Mouse (Mus musculus): ENCODE data around the gene Bola2.

DNA sequence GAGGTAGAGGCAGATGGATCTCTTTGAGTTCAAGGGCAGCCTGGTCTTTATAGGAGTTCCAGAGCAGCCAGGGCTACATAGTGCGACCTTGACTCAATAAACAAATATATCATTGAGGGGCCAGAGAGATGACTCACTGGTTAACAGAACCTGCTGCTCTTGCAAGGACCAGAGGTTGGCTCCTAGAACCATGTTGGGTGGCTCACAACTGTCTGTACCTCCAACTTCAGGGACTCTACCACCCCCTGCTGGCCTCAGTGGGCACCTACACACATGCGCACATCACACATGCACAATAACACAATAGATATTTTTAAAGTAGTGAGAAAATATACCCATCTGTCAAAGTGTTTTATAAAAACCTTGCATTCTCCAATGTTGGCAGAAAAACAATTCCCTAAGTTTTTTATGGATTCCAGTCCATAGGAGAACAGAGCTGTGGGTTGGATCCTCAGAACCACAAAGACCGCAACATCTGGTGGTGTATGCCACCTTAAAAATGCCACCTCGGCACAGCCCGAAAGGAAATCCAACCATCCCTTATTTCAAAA lies 23.7 kb downstream of the Bola2 start:
- TF ChIP-seq CTCF (IDR thresholded peaks at IDR 0.05; ENCODE audit: control insufficient read depth, insufficient read depth, insufficient read length), result no peak
- TF ChIP-seq USF1 (IDR thresholded peaks at IDR 0.05; ENCODE audit: low read depth), result no peak
- TF ChIP-seq MAX (IDR thresholded peaks at IDR 0.05), result no peak
- TF ChIP-seq MYOD1 (IDR thresholded peaks at IDR 0.05; ENCODE audit: control insufficient read depth, insufficient read length, low read depth), result no peak
- TF ChIP-seq MYOG (IDR thresholded peaks at IDR 0.05; ENCODE audit: control insufficient read depth, extremely low read depth, insufficient read length), result no peak
- no peak for TF ChIP-seq CEBPB (IDR thresholded peaks at IDR 0.05; ENCODE audit: low read depth)
- no peak for TF ChIP-seq FOSL1 (IDR thresholded peaks at IDR 0.05; ENCODE audit: insufficient read depth, low read length, poor library complexity, severe bottlenecking)

All from C2C12 (cell line).